ENCODE assay signal across 9 mouse cellular contexts in the genomic region with DNA sequence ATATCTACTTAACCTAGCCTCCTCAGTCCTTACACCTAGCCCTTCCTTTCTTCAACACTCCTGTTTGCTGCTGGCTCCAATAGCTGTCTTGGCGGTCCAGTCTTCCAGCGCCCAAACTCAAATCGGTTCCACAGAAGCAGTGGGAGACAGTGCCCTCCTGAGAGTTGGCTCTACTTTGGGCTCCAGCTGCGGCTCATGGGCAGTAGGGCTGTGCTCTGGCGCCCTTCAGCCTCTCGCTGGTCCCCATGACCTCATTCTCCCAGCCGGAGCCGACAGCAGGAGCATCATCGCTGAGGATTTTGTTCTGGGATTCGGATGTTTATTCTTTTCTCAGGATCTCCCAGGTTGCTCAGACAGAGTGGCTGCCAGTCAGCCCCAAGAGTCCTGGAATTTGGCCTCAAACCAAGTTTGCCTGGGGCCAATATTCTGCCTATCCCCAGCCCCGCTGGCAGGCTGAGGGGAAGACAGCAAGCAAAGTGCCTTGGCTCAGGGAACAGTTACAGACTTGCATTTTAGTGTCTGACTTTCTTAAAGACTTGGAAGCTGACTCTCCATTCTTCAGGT.
DNase-seq lines count a peak whose midpoint lies in the region.
"Had no signal": no experiment of that assay in that cellular context is flagged by ENCODE, and none has a peak within 500 bp of the region (broad histone marks: within the 10 kb centered on the region; RNA-seq: fewer than 3 reads in every experiment).

No protein-coding gene starts in this region.

- intact Hi-C loops in heart, postnatal 14 days (cut with DNase I), result no loop called here
- intact Hi-C loops in gastrocnemius, postnatal 14 days (cut with DNase I; ENCODE audit: low total_unique reads), result no loop called here

- DNase-seq in heart, postnatal 14 days, result peak; percentile 6 to 27
- no peak for DNase-seq in heart, adult 8-10 months (ENCODE audit: low spot score)
- DNase-seq in right cerebral cortex, postnatal 10 days (ENCODE audit: low spot score in 2 of 2), result peak; percentile 27 to 38
- DNase-seq in right cerebral cortex, postnatal 36 days (ENCODE audit: low spot score in 2 of 2), result no peak
- peak; percentile 53 to 56 for DNase-seq in cerebellum, adult 18-20 months
- DNase-seq in retina, embryonic 14.5 days (ENCODE audit: low spot score), result peak; percentile 30
- no peak for DNase-seq in gastrocnemius, postnatal 14 days
- DNase-seq in embryo, embryonic 10.5 days (ENCODE audit: low spot score), result no peak
- DNase-seq: kidney, postnatal 14 days had no signal

Comparison
In these comparisons a context has a peak if more than half of its experiments do, and no peak if none do; other contexts are left out.
1. DNase-seq: peak in heart, postnatal 14 days (2 of 2), right cerebral cortex, postnatal 10 days (2 of 2), cerebellum, adult 18-20 months (2 of 2) and retina, embryonic 14.5 days (single experiment); none in heart, adult 8-10 months (single experiment), right cerebral cortex, postnatal 36 days (0 of 2), gastrocnemius, postnatal 14 days (single experiment) and embryo, embryonic 10.5 days (single experiment).